Mouse (Mus musculus): ENCODE data around the gene Plin4. TPM values are rescaled to one million over a fixed set of nuclear protein-coding genes. Genes with fewer than 3 reads are reported as not detected.

Plin4 gene
- polyA plus RNA-seq, 1 experiment = 6.2 TPM

- TF ChIP-seq POLR2A (IDR thresholded peaks at IDR 0.05; ENCODE audit: low read depth, low read length) (no peak), CTCF (IDR thresholded peaks at IDR 0.05; ENCODE audit: extremely low read depth, insufficient read length, insufficient replicate concordance, low read depth, low read length) (peak; percentile 97)
- H3K4me3 ChIP-seq (ENCODE audit: low read depth, low read length) = peak overlapping the region; percentile 67
- H3K36me3 ChIP-seq (ENCODE audit: control insufficient read depth, insufficient read depth, low read length) = no peaks in the 10 kb centered on the region
- peaks cover 16% of the 10 kb centered on the region for H3K4me1 ChIP-seq (ENCODE audit: control insufficient read depth, insufficient read depth, insufficient read length, low read length)
- under 1% methylated on average over 27 of the region's 27 CpGs for WGBS
- H3K27ac ChIP-seq (ENCODE audit: insufficient read depth, low read depth, low read length) = peak overlapping the region; percentile 98
- H3K27me3 ChIP-seq (ENCODE audit: control insufficient read depth, insufficient read depth, low read length) = peaks cover 4% of the 10 kb centered on the region
Measured at GRCm38 (mm10) chr17:56134463-56134971, 24.9 kb upstream of the Plin4 start.

GRCm38 (mm10) chr17:56133457-56134363 is 24.1 kb upstream of the Plin4 start:
- Histone ChIP-seq H3K36me3 (ENCODE audit: control insufficient read depth, insufficient read depth, low read length) (no peaks in the 10 kb centered on the region), H3K27me3 (ENCODE audit: control insufficient read depth, insufficient read depth, low read length) (no peaks in the 10 kb centered on the region), H3K27ac (ENCODE audit: insufficient read depth, low read depth, low read length) (peak overlapping the region; percentile 98), H3K4me3 (ENCODE audit: low read depth, low read length) (peak overlapping the region; percentile 67), H3K4me1 (ENCODE audit: control insufficient read depth, insufficient read depth, insufficient read length, low read length) (peaks cover 14% of the 10 kb centered on the region)
- 8% methylated on average over 21 of the region's 21 CpGs for WGBS
- TF ChIP-seq CTCF (IDR thresholded peaks at IDR 0.05; ENCODE audit: extremely low read depth, insufficient read length, insufficient replicate concordance, low read depth, low read length) (no peak; the same call in 1 of the 2 replicates), POLR2A (IDR thresholded peaks at IDR 0.05; ENCODE audit: low read depth, low read length) (peak; percentile 64)

- WGBS = 4% methylated on average over 14 of the region's 14 CpGs
- H3K4me3 ChIP-seq (ENCODE audit: low read depth, low read length) = no peak overlapping the region
- no peaks in the 10 kb centered on the region for H3K27me3 ChIP-seq (ENCODE audit: control insufficient read depth, insufficient read depth, low read length)
- no peak overlapping the region for H3K27ac ChIP-seq (ENCODE audit: insufficient read depth, low read depth, low read length)
- TF ChIP-seq CTCF (IDR thresholded peaks at IDR 0.05; ENCODE audit: extremely low read depth, insufficient read length, insufficient replicate concordance, low read depth, low read length) = peak; percentile 87
- TF ChIP-seq POLR2A (IDR thresholded peaks at IDR 0.05; ENCODE audit: low read depth, low read length) = no peak
- no peaks in the 10 kb centered on the region for H3K36me3 ChIP-seq (ENCODE audit: control insufficient read depth, insufficient read depth, low read length)
- H3K4me1 ChIP-seq (ENCODE audit: control insufficient read depth, insufficient read depth, insufficient read length, low read length) = peaks cover 14% of the 10 kb centered on the region
Measured at GRCm38 (mm10) chr17:56132661-56133060, 23.1 kb upstream of the Plin4 start.

GRCm38 (mm10) chr17:56131814-56132213 is 22.2 kb upstream of the Plin4 start:
- no peak overlapping the region for H3K27ac ChIP-seq (ENCODE audit: insufficient read depth, low read depth, low read length)
- no peaks in the 10 kb centered on the region for H3K36me3 ChIP-seq (ENCODE audit: control insufficient read depth, insufficient read depth, low read length)
- 38% methylated on average over 7 of the region's 7 CpGs for WGBS
- TF ChIP-seq POLR2A (IDR thresholded peaks at IDR 0.05; ENCODE audit: low read depth, low read length) (no peak), CTCF (IDR thresholded peaks at IDR 0.05; ENCODE audit: extremely low read depth, insufficient read length, insufficient replicate concordance, low read depth, low read length) (peak; percentile 89; the same call in 1 of the 2 replicates)
- H3K4me3 ChIP-seq (ENCODE audit: low read depth, low read length) = no peak overlapping the region
- peaks cover 14% of the 10 kb centered on the region for H3K4me1 ChIP-seq (ENCODE audit: control insufficient read depth, insufficient read depth, insufficient read length, low read length)
- no peaks in the 10 kb centered on the region for H3K27me3 ChIP-seq (ENCODE audit: control insufficient read depth, insufficient read depth, low read length)

- WGBS = 76% methylated on average over 10 of the region's 10 CpGs
- peaks cover 14% of the 10 kb centered on the region for H3K4me1 ChIP-seq (ENCODE audit: control insufficient read depth, insufficient read depth, insufficient read length, low read length)
- no peak overlapping the region for H3K27ac ChIP-seq (ENCODE audit: insufficient read depth, low read depth, low read length)
- H3K4me3 ChIP-seq (ENCODE audit: low read depth, low read length) = no peak overlapping the region
- no peaks in the 10 kb centered on the region for H3K36me3 ChIP-seq (ENCODE audit: control insufficient read depth, insufficient read depth, low read length)
- no peaks in the 10 kb centered on the region for H3K27me3 ChIP-seq (ENCODE audit: control insufficient read depth, insufficient read depth, low read length)
- TF ChIP-seq CTCF (IDR thresholded peaks at IDR 0.05; ENCODE audit: extremely low read depth, insufficient read length, insufficient replicate concordance, low read depth, low read length) (no peak), POLR2A (IDR thresholded peaks at IDR 0.05; ENCODE audit: low read depth, low read length) (no peak)
Measured at GRCm38 (mm10) chr17:56131136-56131535, 21.5 kb upstream of the Plin4 start.

- Histone ChIP-seq H3K27ac (ENCODE audit: insufficient read depth, low read depth, low read length) (no peak overlapping the region), H3K4me1 (ENCODE audit: control insufficient read depth, insufficient read depth, insufficient read length, low read length) (peaks cover 9% of the 10 kb centered on the region), H3K36me3 (ENCODE audit: control insufficient read depth, insufficient read depth, low read length) (no peaks in the 10 kb centered on the region), H3K4me3 (ENCODE audit: low read depth, low read length) (no peak overlapping the region), H3K27me3 (ENCODE audit: control insufficient read depth, insufficient read depth, low read length) (no peaks in the 10 kb centered on the region)
- TF ChIP-seq CTCF (IDR thresholded peaks at IDR 0.05; ENCODE audit: extremely low read depth, insufficient read length, insufficient replicate concordance, low read depth, low read length) (no peak), POLR2A (IDR thresholded peaks at IDR 0.05; ENCODE audit: low read depth, low read length) (no peak)
- WGBS = 71% methylated on average over 15 of the region's 15 CpGs
Measured at GRCm38 (mm10) chr17:56128246-56128645, 18.6 kb upstream of the Plin4 start.

- WGBS = 86% methylated on average over 11 of the region's 11 CpGs
- TF ChIP-seq POLR2A (IDR thresholded peaks at IDR 0.05; ENCODE audit: low read depth, low read length) = no peak
- TF ChIP-seq CTCF (IDR thresholded peaks at IDR 0.05; ENCODE audit: extremely low read depth, insufficient read length, insufficient replicate concordance, low read depth, low read length) = no peak
- Histone ChIP-seq H3K4me1 (ENCODE audit: control insufficient read depth, insufficient read depth, insufficient read length, low read length) (peaks cover 5% of the 10 kb centered on the region; the same call in 1 of the 2 replicates), H3K36me3 (ENCODE audit: control insufficient read depth, insufficient read depth, low read length) (no peaks in the 10 kb centered on the region), H3K4me3 (ENCODE audit: low read depth, low read length) (no peak overlapping the region), H3K27ac (ENCODE audit: insufficient read depth, low read depth, low read length) (no peak overlapping the region), H3K27me3 (ENCODE audit: control insufficient read depth, insufficient read depth, low read length) (no peaks in the 10 kb centered on the region)
Measured at GRCm38 (mm10) chr17:56126175-56126574, 16.6 kb upstream of the Plin4 start.

Data from small intestine, adult 2 months (tissue).